Mouse (Mus musculus) urinary bladder, postnatal 14 days (tissue): ENCODE results near the gene Olfr576.

Source experiments
- DNase-seq: peaks from one replicate; pipeline ENCODE4 v3.0.0; 2021; ENCODE audit warnings: low spot score

Gene Olfr576

GRCm38 (mm10) chr7:102962360-102962759, at the start of gene Olfr576:
Gene Olfr576 (plus strand): TSS chr7:102962660.
- DNase-seq, result no peak

DNA sequence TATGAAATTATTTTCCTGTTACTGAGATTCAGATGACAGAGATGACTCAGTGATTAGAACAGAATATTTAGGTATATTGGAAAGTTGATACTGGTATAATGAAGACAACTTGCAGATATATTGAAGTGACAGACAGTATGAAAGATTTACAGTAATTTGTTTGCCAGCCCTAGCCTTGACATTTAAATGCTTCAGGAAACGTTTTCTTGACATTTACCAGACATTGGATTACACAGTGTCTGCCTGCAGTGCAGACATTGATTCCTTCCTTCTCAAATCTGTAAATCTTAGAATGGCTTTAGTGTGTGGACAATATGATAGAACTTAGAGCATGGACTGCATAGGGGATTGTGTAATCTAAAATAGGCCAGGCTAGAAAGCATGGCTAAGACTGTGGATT, 47.2 kb upstream of the Olfr576 start:
- no peak for DNase-seq

DNA sequence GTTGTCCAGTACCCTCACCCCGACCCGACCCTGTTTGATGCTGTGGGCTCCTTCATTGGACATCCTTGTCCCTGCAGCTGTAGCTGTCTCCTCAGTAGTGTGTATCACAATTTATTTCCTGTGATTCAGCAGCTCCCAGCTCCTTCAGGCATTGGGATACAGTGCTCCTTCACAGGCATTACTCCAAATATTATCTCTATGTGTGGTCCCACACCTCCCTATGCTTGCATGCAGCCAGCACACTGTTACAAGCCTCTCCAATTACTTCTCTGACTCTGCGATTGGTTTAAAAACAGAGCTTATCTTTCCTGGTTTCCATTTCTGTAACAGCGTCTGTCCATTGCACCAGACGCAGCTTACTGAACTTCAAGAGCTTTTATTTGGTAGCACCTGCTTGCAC, 46.1 kb upstream of the Olfr576 start:
- DNase-seq, result no peak

- no peak for DNase-seq
Observed at GRCm38 (mm10) chr7:102917032-102917875, 45.2 kb upstream of the Olfr576 start, which contains the start of gene Olfr571. Gene Olfr571 (minus strand): TSS chr7:102917536.

GRCm38 (mm10) chr7:102919632-102920031, 42.8 kb upstream of the Olfr576 start:
- no peak for DNase-seq

DNA sequence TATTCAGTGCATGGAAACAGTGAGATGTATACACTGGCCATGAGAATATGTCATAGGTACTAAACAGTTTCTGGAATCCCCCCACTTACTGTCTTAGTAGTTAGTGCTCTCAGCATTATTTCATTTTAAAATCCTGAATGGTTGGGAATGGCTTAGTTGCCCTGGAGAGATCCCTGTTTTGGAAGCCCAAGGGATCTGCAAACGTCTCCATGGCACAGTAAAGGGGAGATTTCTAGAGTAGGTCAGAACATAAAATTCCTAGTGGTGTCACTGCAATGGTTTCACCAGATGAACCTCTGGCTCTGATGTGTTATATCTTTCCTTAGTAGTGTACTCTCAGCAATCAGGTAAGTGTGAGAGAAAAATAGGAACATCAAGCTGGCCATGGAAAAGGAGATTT, 38.4 kb upstream of the Olfr576 start, which contains the start of gene Olfr572:
Gene Olfr572 (plus strand): TSS at position 301 of the 400 bp plus-strand sequence.
- no peak for DNase-seq

- DNase-seq, result no peak
Observed at GRCm38 (mm10) chr7:102927105-102927504, 35.4 kb upstream of the Olfr576 start.

DNA sequence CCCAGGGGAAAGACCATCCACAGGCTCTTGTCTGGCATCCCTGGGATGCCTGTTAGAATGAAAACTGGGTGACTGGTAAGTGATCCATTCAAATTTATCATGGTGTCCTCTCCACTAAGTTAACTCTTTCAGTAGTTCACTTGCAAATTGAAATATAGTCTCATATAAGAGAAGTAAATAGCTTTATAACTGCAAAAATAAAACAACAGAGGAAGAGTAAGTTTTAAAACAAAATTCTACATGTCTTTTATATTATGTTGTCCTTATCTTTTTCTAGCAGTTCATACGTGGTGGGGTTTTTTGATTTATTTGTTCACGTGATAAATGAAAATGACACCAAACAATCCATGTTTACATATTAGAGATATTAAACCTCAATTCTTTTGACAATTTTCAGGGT, 20.0 kb upstream of the Olfr576 start, which contains the start of gene Olfr573-ps1:
Gene Olfr573-ps1 (minus strand): TSS at position 101 of the 400 bp plus-strand sequence.
- no peak for DNase-seq

- no peak for DNase-seq
Observed at GRCm38 (mm10) chr7:102943417-102943816, 19.0 kb upstream of the Olfr576 start.

DNA sequence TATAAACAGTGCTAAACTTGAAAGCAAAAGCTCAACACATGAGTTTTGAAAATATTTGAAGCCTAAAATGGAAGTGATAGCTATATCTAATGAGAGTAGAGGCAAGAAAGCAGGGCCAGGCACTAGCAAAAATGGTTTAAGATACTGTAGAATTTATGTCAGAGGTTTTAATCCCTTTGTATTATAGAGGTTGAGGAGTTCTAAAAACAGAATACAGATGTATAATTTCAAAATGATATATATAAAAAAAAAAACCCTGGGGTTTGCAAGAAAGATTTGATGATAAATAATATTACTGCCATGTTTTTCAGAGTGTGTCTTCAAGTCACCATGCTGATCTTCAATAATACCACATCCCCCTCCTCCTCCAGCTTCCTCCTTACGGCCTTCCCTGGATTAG, 14.3 kb upstream of the Olfr576 start, which contains the start of gene Olfr574:
Gene Olfr574 (plus strand): TSS at position 301 of the 400 bp plus-strand sequence.
- DNase-seq, result no peak

- DNase-seq, result no peak
Observed at GRCm38 (mm10) chr7:102950732-102951131, 11.7 kb upstream of the Olfr576 start.

GRCm38 (mm10) chr7:102958137-102958536, 4.3 kb upstream of the Olfr576 start:
- DNase-seq, result no peak

DNA sequence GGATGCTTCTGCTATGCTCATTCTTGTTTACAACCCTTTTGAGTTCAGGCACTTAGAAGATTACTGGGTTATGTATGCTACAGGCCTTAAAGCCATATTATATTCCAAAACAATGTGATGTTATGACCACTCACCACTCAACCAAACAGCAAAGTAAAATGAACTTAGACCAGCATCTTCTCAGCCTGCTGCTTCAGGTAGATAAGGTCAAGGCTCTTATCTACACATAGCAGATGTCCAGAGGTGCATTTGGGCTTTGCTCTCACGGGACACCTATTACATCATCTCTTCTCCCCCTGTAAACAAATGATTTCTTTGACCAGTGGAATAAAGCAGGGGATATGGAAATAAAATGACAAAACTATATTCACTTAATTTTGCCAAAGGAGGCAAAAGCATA, 3.9 kb upstream of the Olfr576 start, which contains the start of gene Olfr575:
Gene Olfr575 (minus strand): TSS at position 183 of the 400 bp plus-strand sequence.
- no peak for DNase-seq

DNA sequence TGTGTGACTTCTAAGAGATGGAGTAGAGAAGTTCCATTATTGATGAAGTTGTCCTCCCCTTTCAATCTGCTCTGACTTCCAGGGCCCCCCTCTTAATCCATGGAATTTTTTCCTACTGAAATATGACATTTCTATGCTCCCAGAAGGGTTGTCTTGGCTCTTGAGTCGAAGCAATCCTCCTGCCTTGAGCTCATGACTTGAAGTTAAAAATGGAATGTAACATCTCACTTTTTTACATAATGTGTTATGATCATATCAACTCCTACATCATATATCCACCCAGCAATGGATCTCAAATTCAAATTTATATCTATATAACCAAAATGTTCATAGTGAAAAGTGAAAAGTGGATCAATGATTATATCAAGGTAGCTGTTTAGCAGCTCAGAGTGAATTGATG, 11.9 kb downstream of the Olfr576 start:
- no peak for DNase-seq

- DNase-seq, result no peak
Observed at GRCm38 (mm10) chr7:102975843-102976242, 13.4 kb downstream of the Olfr576 start, which contains the start of gene Olfr577. Gene Olfr577 (minus strand): TSS chr7:102975943.

DNA sequence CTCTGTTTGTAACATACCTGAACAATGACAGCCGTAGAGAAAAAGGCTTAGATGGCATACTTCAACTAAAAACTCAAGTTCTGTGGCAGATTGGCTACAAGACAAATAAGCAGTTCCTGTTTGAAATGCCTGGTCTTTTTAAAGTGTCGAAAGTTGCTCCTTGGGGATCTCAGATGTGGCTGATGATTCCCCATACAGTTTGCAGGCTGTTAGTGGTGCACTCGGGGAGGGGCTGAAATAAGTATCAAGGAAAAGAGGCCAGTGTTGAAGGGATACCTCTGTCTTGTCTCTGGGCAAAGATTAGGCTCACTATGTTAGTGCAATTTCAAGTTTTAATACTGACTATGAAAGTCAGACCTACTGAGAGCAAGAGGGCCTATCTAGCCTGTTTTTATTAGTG, 26.8 kb downstream of the Olfr576 start, which contains the start of gene Olfr578:
Gene Olfr578 (minus strand): TSS at position 101 of the 400 bp plus-strand sequence.
- no peak for DNase-seq
